Mouse (Mus musculus) liver, embryonic 12.5 days (tissue): Measurements from ENCODE around the gene Clk3. TPM values are rescaled to one million over a fixed set of nuclear protein-coding genes. Genes with fewer than 3 reads are reported as not detected.

Source experiments
- ATAC-seq: fragments of 200-750 bp; cut with Nextera tagmentation; 2 replicates; pipeline ENCODE4 v1.8.0; 2017; ENCODE audit warnings: moderate number of reproducible peaks, mild to moderate bottlenecking, moderate library complexity
- H3K27ac ChIP-seq: fragments of 300-500 bp; sonication (generic); 2 replicates; pipeline ENCODE4 v1.5.1; 2016; ENCODE audit warnings: mild to moderate bottlenecking
- H3K27me3 ChIP-seq: fragments of 300-500 bp; sonication (generic); replicated peaks from 2 replicates; pipeline ENCODE4 v1.6.1; 2016; ENCODE audit warnings: mild to moderate bottlenecking, moderate library complexity
- H3K36me3 ChIP-seq: fragments of 300-500 bp; sonication (generic); 2 replicates; pipeline ENCODE4 v1.6.1; 2016; ENCODE audit warnings: mild to moderate bottlenecking, moderate library complexity
- H3K4me1 ChIP-seq: fragments of 300-500 bp; sonication (generic); 2 replicates; pipeline ENCODE4 v1.6.1; 2016
- H3K4me2 ChIP-seq: fragments of 300-500 bp; sonication (generic); 2 replicates; pipeline ENCODE4 v1.6.1; 2016; ENCODE audit warnings: mild to moderate bottlenecking, moderate library complexity
- H3K4me3 ChIP-seq: fragments of 300-500 bp; sonication (generic); 2 replicates; pipeline ENCODE4 v1.5.1; 2016; ENCODE audit warnings: mild to moderate bottlenecking, moderate library complexity
- H3K9ac ChIP-seq: fragments of 300-500 bp; sonication (generic); 2 replicates; pipeline ENCODE4 v1.6.1; 2016; ENCODE audit warnings: mild to moderate bottlenecking, moderate library complexity
- H3K9me3 ChIP-seq: fragments of 300-500 bp; sonication (generic); replicated peaks from 2 replicates; pipeline ENCODE4 v1.6.1; 2016; ENCODE audit warnings: mild to moderate bottlenecking, moderate library complexity
- WGBS: fragments of 180-500 bp; shearing (Covaris S2); methylation state at CpG from one replicate; pipeline ENCODE4 v1.1.7; 2016; ENCODE audit not compliant: insufficient replicate concordance; 5-methylcytosine and 5-hydroxymethylcytosine counted together
- polyA plus RNA-seq: library from polyadenylated mRNA; unstranded; fragments of >200 nt; fragmentation: Nextera tagmentation; extraction: Ambion mirVana; gene quantifications from 2 replicates; pipeline ENCODE4 v1.2.1, GENCODE M21; 2016

Gene Clk3
- 99.8 and 104 TPM in 2 replicates for polyA plus RNA-seq

- peaks cover 79% of the 10 kb centered on the region for H3K4me1 ChIP-seq
- peak within 1 kb of the TSS; percentile 87 for H3K4me3 ChIP-seq
- peaks cover 13% of the 10 kb centered on the region; the same call in 1 of the 2 replicates for H3K27me3 ChIP-seq
- peak within 1 kb of the TSS; percentile 98 for H3K9ac ChIP-seq
- under 1% methylated on average over 93 of the region's 93 CpGs for WGBS
- peak within 1 kb of the TSS; percentile 99 for H3K27ac ChIP-seq
- peak within 1 kb of the TSS; percentile 92 for H3K4me2 ChIP-seq
- peak; percentile 6 for ATAC-seq
- H3K36me3 ChIP-seq, result peaks cover 26% of the 10 kb centered on the region
- H3K9me3 ChIP-seq, result no peaks in the 10 kb centered on the region
Measured at GRCm38 (mm10) chr9:57765364-57766351, at the start of gene Clk3. Clk3 (minus strand) TSS chr9:57765860.

GRCm38 (mm10) chr9:57814866-57815265 lies 49.2 kb upstream of the Clk3 start:
- Histone ChIP-seq H3K4me3 (no peak overlapping the region), H3K27ac (no peak overlapping the region; the same call in 1 of the 2 replicates), H3K27me3 (no peaks in the 10 kb centered on the region), H3K4me1 (peaks cover 64% of the 10 kb centered on the region), H3K9ac (no peak overlapping the region), H3K4me2 (no peak overlapping the region), H3K9me3 (no peaks in the 10 kb centered on the region), H3K36me3 (peaks cover 11% of the 10 kb centered on the region; the same call in 1 of the 2 replicates)
- WGBS, result 60% methylated on average over 3 of the region's 3 CpGs
- no peak for ATAC-seq

GRCm38 (mm10) chr9:57814014-57814413 lies 48.4 kb upstream of the Clk3 start:
- Histone ChIP-seq H3K9me3 (no peaks in the 10 kb centered on the region), H3K9ac (no peak overlapping the region), H3K4me3 (no peak overlapping the region), H3K36me3 (peaks cover 19% of the 10 kb centered on the region; the same call in 1 of the 2 replicates), H3K27ac (no peak overlapping the region), H3K4me1 (peaks cover 60% of the 10 kb centered on the region), H3K4me2 (no peak overlapping the region), H3K27me3 (no peaks in the 10 kb centered on the region)
- WGBS, result 64% methylated on average over 1 of the region's 1 CpGs
- no peak for ATAC-seq

- Histone ChIP-seq H3K4me3 (no peak overlapping the region), H3K9ac (no peak overlapping the region), H3K4me1 (peaks cover 59% of the 10 kb centered on the region), H3K4me2 (no peak overlapping the region), H3K27ac (no peak overlapping the region), H3K36me3 (peaks cover 29% of the 10 kb centered on the region), H3K9me3 (no peaks in the 10 kb centered on the region), H3K27me3 (no peaks in the 10 kb centered on the region)
- ATAC-seq, result no peak
- 55% methylated on average over 8 of the region's 8 CpGs for WGBS
Measured at GRCm38 (mm10) chr9:57811793-57812733, 46.4 kb upstream of the Clk3 start.

- Histone ChIP-seq H3K27me3 (no peaks in the 10 kb centered on the region), H3K4me3 (no peak overlapping the region), H3K4me2 (no peak overlapping the region), H3K4me1 (peaks cover 70% of the 10 kb centered on the region), H3K9ac (no peak overlapping the region), H3K9me3 (no peaks in the 10 kb centered on the region), H3K36me3 (peaks cover 29% of the 10 kb centered on the region), H3K27ac (no peak overlapping the region)
- ATAC-seq, result no peak
- WGBS, result 78% methylated on average over 3 of the region's 3 CpGs
Measured at GRCm38 (mm10) chr9:57810691-57811090, 45.0 kb upstream of the Clk3 start.

- no peak overlapping the region for H3K9ac ChIP-seq
- peaks cover 79% of the 10 kb centered on the region for H3K4me1 ChIP-seq
- H3K27me3 ChIP-seq, result no peaks in the 10 kb centered on the region
- no peaks in the 10 kb centered on the region for H3K9me3 ChIP-seq
- ATAC-seq, result no peak
- 72% methylated on average over 5 of the region's 5 CpGs for WGBS
- peak overlapping the region; percentile 12; the same call in 1 of the 2 replicates for H3K27ac ChIP-seq
- no peak overlapping the region for H3K4me3 ChIP-seq
- H3K36me3 ChIP-seq, result peaks cover 29% of the 10 kb centered on the region
- no peak overlapping the region for H3K4me2 ChIP-seq
Measured at GRCm38 (mm10) chr9:57808771-57809310, 43.2 kb upstream of the Clk3 start.

GRCm38 (mm10) chr9:57807174-57807651 lies 41.6 kb upstream of the Clk3 start:
- WGBS, result 61% methylated on average over 4 of the region's 4 CpGs

GRCm38 (mm10) chr9:57806066-57806481 lies 40.4 kb upstream of the Clk3 start:
- peaks cover 40% of the 10 kb centered on the region for H3K36me3 ChIP-seq
- no peak overlapping the region for H3K4me2 ChIP-seq
- peak; percentile 20; the same call in 1 of the 2 replicates for ATAC-seq
- H3K27me3 ChIP-seq, result no peaks in the 10 kb centered on the region
- H3K9me3 ChIP-seq, result no peaks in the 10 kb centered on the region
- H3K4me1 ChIP-seq, result peaks cover 82% of the 10 kb centered on the region
- H3K27ac ChIP-seq, result peak overlapping the region; percentile 67
- no peak overlapping the region for H3K4me3 ChIP-seq
- H3K9ac ChIP-seq, result peak overlapping the region; percentile 33; the same call in 1 of the 2 replicates
- WGBS, result 24% methylated on average over 1 of the region's 1 CpGs

More at GRCm38 (mm10) chr9:57807174-57807651, 41.6 kb upstream of the Clk3 start:
- Histone ChIP-seq H3K9me3 (no peaks in the 10 kb centered on the region), H3K4me2 (no peak overlapping the region), H3K4me3 (no peak overlapping the region), H3K4me1 (peaks cover 84% of the 10 kb centered on the region), H3K27me3 (no peaks in the 10 kb centered on the region), H3K9ac (no peak overlapping the region), H3K27ac (peak overlapping the region; percentile 67), H3K36me3 (peaks cover 30% of the 10 kb centered on the region)
- peak; percentile 57; the same call in 1 of the 2 replicates for ATAC-seq

GRCm38 (mm10) chr9:57805087-57805737 lies 39.6 kb upstream of the Clk3 start:
- Histone ChIP-seq H3K9ac (no peak overlapping the region), H3K36me3 (peaks cover 33% of the 10 kb centered on the region), H3K4me1 (peaks cover 84% of the 10 kb centered on the region), H3K4me3 (no peak overlapping the region), H3K27me3 (no peaks in the 10 kb centered on the region), H3K9me3 (no peaks in the 10 kb centered on the region), H3K27ac (peak overlapping the region; percentile 67), H3K4me2 (peak overlapping the region; percentile 7; the same call in 1 of the 2 replicates)
- no peak for ATAC-seq
- WGBS, result 30% methylated on average over 10 of the region's 10 CpGs

- no peaks in the 10 kb centered on the region for H3K27me3 ChIP-seq
- H3K9ac ChIP-seq, result no peak overlapping the region
- 38% methylated on average over 4 of the region's 4 CpGs for WGBS
- H3K9me3 ChIP-seq, result no peaks in the 10 kb centered on the region
- no peak for ATAC-seq
- H3K4me2 ChIP-seq, result no peak overlapping the region
- H3K4me3 ChIP-seq, result no peak overlapping the region
- H3K4me1 ChIP-seq, result peaks cover 93% of the 10 kb centered on the region
- peak overlapping the region; percentile 67; the same call in 1 of the 2 replicates for H3K27ac ChIP-seq
- H3K36me3 ChIP-seq, result peaks cover 26% of the 10 kb centered on the region
Measured at GRCm38 (mm10) chr9:57803839-57804238, 38.2 kb upstream of the Clk3 start.

- ATAC-seq, result no peak
- WGBS, result 8% methylated on average over 3 of the region's 3 CpGs
- Histone ChIP-seq H3K9ac (no peak overlapping the region; the same call in 1 of the 2 replicates), H3K4me3 (no peak overlapping the region), H3K27me3 (no peaks in the 10 kb centered on the region), H3K9me3 (no peaks in the 10 kb centered on the region), H3K4me2 (no peak overlapping the region), H3K36me3 (peaks cover 26% of the 10 kb centered on the region), H3K4me1 (peaks cover 89% of the 10 kb centered on the region), H3K27ac (peak overlapping the region; percentile 67)
Measured at GRCm38 (mm10) chr9:57803047-57803446, 37.4 kb upstream of the Clk3 start.
